Mouse (Mus musculus): Measurements from ENCODE around the gene Ing2. TPM values are rescaled to one million over a fixed set of nuclear protein-coding genes. Genes with fewer than 3 reads are reported as not detected.

Ing2 gene
- polyA plus RNA-seq (2015; fragmentation: Nextera tagmentation; extraction: Ambion mirVana), result 7.2 and 7.4 TPM in 2 replicates

GRCm38 (mm10) chr8:47674777-47675710 is at the start of gene Ing2:
Gene Ing2, minus strand, starts transcription at chr8:47675556.
- peak within 1 kb of the TSS; percentile 82 for H3K4me3 ChIP-seq
- peak within 1 kb of the TSS; percentile 95 for H3K9ac ChIP-seq
- peak within 1 kb of the TSS; percentile 97 for H3K27ac ChIP-seq (replicated peaks)
- H3K9me3 ChIP-seq, result no peaks in the 10 kb centered on the region
- H3K36me3 ChIP-seq, result peaks cover 3% of the 10 kb centered on the region; the same call in 1 of the 2 replicates
- H3K27me3 ChIP-seq (replicated peaks), result no peaks in the 10 kb centered on the region
- WGBS, result under 1% methylated on average over 99 of the region's 106 CpGs
- peak within 1 kb of the TSS; percentile 84 for H3K4me2 ChIP-seq
- ATAC-seq (ENCODE audit: extremely low read depth, insufficient number of reproducible peaks, low FRiP score, low TSS enrichment), result peak; percentile 93
- peaks cover 21% of the 10 kb centered on the region for H3K4me1 ChIP-seq

GRCm38 (mm10) chr8:47721609-47722008 is 46.3 kb upstream of the Ing2 start:
- no peak for ATAC-seq (ENCODE audit: extremely low read depth, insufficient number of reproducible peaks, low FRiP score, low TSS enrichment)
- no peak overlapping the region for H3K27ac ChIP-seq (replicated peaks)
- H3K4me1 ChIP-seq, result peaks cover 3% of the 10 kb centered on the region; the same call in 1 of the 2 replicates
- no peak overlapping the region for H3K9ac ChIP-seq
- H3K27me3 ChIP-seq (replicated peaks), result no peaks in the 10 kb centered on the region
- WGBS, result 54% methylated on average over 4 of the region's 4 CpGs
- no peak overlapping the region for H3K4me3 ChIP-seq
- no peaks in the 10 kb centered on the region for H3K9me3 ChIP-seq
- no peak overlapping the region for H3K4me2 ChIP-seq
- H3K36me3 ChIP-seq, result no peaks in the 10 kb centered on the region

DNA sequence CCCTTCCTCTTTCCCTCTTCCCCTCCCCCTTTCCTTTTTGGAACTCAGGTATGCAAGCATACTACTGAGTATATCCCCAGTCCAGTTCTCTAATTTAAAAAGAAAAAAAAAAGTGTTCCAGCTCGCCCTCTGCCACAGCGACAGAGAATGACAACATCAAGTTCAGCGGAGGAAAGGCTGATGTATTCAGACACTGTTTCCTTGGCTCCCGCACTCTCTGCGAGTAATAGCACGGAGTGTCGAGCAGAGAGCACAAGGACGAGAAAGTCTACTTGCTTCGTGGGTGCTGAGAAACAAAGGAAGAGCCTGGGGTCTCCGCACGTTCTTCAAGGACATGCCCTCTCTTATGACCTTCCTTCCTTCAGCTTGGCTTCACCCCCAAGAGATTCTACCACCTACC is 43.3 kb upstream of the Ing2 start:
- Histone ChIP-seq H3K9me3 (no peaks in the 10 kb centered on the region), H3K4me2 (peak overlapping the region; percentile 50), H3K36me3 (no peaks in the 10 kb centered on the region), H3K27me3 (replicated peaks) (no peaks in the 10 kb centered on the region), H3K4me1 (peaks cover 6% of the 10 kb centered on the region), H3K27ac (replicated peaks) (no peak overlapping the region), H3K9ac (peak overlapping the region; percentile 51), H3K4me3 (0 out of 2 replicates have a peak overlapping the region, but pooled peaks have one; percentile 19)
- WGBS, result 12% methylated on average over 11 of the region's 11 CpGs
- ATAC-seq (ENCODE audit: extremely low read depth, insufficient number of reproducible peaks, low FRiP score, low TSS enrichment), result no peak

DNA sequence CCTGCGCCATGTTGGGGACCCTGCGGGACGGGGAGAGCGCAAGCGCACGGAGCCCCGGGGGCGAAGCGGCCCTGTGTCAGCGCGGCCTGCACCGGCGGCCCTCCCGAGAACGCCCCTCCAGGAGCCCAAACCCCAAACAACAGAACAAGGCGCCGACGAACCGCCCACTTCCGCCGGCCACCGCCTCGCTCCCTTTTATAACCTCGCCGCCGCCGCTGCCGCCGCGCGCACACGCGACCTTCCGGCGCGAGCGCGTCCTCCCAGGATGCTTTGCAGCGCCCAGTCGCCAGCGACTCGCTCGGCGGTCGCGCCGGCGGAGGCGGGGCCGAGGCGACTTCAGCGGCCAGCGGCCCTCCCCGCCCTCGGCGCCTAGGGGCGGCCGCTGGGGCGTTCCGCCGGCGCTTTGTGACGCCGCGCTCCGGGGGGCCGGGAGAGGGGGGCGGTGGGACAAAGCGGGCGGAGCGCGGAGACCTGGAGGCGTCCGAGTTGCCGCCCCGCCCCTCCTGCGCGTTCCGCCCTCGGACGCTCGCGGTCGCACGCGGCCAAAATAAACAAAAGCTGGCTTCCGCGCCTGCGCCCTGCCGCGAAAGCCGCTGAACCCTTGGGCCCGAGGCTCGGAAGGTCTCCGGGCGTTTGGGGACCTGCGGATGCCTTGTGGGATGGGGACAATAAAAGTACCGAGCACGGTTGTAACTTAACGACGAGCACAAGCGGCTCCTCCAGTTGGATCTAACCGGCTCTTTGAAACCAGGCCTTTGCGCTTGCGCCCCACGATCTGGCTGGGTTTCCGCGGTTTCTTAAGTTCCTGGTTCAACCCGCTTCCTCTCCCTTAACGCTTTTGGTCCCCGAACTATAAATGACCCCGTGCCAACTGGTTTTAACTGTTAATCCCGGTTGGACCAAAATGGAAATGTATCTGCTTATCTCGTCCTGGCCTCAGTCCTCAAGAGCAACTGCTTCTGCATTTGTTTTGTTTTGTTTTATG is 38.7 kb upstream of the Ing2 start, which contains the start of gene Cdkn2aip:
Gene Cdkn2aip, minus strand, starts transcription at position 172 of the 985 bp plus-strand sequence.
- no peaks in the 10 kb centered on the region for H3K9me3 ChIP-seq
- H3K4me3 ChIP-seq, result peak within 1 kb of the TSS; percentile 99
- under 1% methylated on average over 98 of the region's 114 CpGs for WGBS
- H3K27ac ChIP-seq (replicated peaks), result peak within 1 kb of the TSS; percentile 96
- H3K4me1 ChIP-seq, result peaks cover 15% of the 10 kb centered on the region
- peak within 1 kb of the TSS; percentile 87 for H3K4me2 ChIP-seq
- H3K27me3 ChIP-seq (replicated peaks), result no peaks in the 10 kb centered on the region
- H3K9ac ChIP-seq, result peak within 1 kb of the TSS; percentile 93
- peaks cover 18% of the 10 kb centered on the region for H3K36me3 ChIP-seq
- ATAC-seq (ENCODE audit: extremely low read depth, insufficient number of reproducible peaks, low FRiP score, low TSS enrichment), result peak; percentile 91

GRCm38 (mm10) chr8:47713171-47713663 is 37.9 kb upstream of the Ing2 start:
- 0% methylated on average over 44 of the region's 44 CpGs for WGBS
- Histone ChIP-seq H3K9me3 (no peaks in the 10 kb centered on the region), H3K27ac (replicated peaks) (peak overlapping the region; percentile 96), H3K4me2 (peak overlapping the region; percentile 87), H3K36me3 (peaks cover 26% of the 10 kb centered on the region), H3K4me3 (peak overlapping the region; percentile 99), H3K4me1 (peaks cover 14% of the 10 kb centered on the region), H3K9ac (peak overlapping the region; percentile 93), H3K27me3 (replicated peaks) (no peaks in the 10 kb centered on the region)
- ATAC-seq (ENCODE audit: extremely low read depth, insufficient number of reproducible peaks, low FRiP score, low TSS enrichment), result 0 out of 2 replicates have a peak, but pooled peaks have one; percentile 11

GRCm38 (mm10) chr8:47708106-47708505 is 32.8 kb upstream of the Ing2 start:
- H3K4me2 ChIP-seq, result no peak overlapping the region
- H3K36me3 ChIP-seq, result peaks cover 54% of the 10 kb centered on the region
- peaks cover 10% of the 10 kb centered on the region for H3K4me1 ChIP-seq
- no peaks in the 10 kb centered on the region for H3K9me3 ChIP-seq
- no peak for ATAC-seq (ENCODE audit: extremely low read depth, insufficient number of reproducible peaks, low FRiP score, low TSS enrichment)
- no peak overlapping the region for H3K4me3 ChIP-seq
- H3K27ac ChIP-seq (replicated peaks), result no peak overlapping the region
- 84% methylated on average over 5 of the region's 5 CpGs for WGBS
- H3K9ac ChIP-seq, result no peak overlapping the region
- no peaks in the 10 kb centered on the region for H3K27me3 ChIP-seq (replicated peaks)

DNA sequence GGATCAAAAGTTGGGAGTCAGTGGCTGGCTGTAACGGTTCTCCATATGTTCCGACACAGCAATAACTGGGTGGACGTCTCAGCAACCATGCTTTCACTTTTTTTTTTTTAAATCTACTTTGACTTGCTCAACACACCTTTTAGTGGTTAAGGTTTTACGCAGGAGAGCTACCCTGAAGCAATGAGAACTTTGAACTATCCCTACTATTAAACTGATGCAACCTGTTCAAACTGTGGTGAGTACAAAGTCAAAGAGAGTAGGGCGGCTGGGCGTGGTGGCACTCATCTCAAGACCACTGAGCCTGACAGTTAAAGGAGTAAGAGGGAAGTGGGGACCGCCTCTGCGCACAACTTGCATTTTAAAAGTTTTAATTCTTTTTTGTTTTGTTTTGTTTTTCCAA is 31.4 kb upstream of the Ing2 start:
- Histone ChIP-seq H3K4me2 (no peak overlapping the region), H3K27ac (replicated peaks) (no peak overlapping the region), H3K36me3 (peaks cover 49% of the 10 kb centered on the region), H3K4me3 (no peak overlapping the region), H3K27me3 (replicated peaks) (no peaks in the 10 kb centered on the region), H3K9me3 (no peaks in the 10 kb centered on the region), H3K9ac (no peak overlapping the region), H3K4me1 (no peaks in the 10 kb centered on the region; the same call in 1 of the 2 replicates)
- WGBS, result 86% methylated on average over 8 of the region's 8 CpGs
- no peak for ATAC-seq (ENCODE audit: extremely low read depth, insufficient number of reproducible peaks, low FRiP score, low TSS enrichment)

DNA sequence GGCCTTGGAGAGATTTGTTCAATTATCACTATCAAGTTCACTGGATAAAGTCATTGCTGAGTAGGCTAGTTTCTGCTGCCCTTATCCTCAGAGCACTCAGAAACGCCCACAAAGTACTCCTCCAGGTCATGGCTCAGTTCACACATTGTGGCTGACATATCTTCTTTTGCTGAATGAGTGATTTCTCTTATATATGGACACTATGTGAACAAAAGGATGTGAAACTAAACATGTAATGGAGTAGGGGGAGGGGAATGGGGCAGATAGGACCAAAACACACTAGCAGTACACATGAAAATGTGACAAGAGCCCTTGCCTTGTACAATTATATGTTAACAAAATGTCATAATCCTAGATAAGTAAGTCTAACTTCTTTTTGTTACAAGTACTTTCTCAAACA is 27.0 kb upstream of the Ing2 start:
- no peaks in the 10 kb centered on the region for H3K27me3 ChIP-seq (replicated peaks)
- H3K4me2 ChIP-seq, result no peak overlapping the region
- H3K36me3 ChIP-seq, result peaks cover 21% of the 10 kb centered on the region
- WGBS, result 40% methylated on average over 1 of the region's 1 CpGs
- H3K9ac ChIP-seq, result no peak overlapping the region
- H3K4me3 ChIP-seq, result no peak overlapping the region
- no peaks in the 10 kb centered on the region for H3K4me1 ChIP-seq
- no peaks in the 10 kb centered on the region for H3K9me3 ChIP-seq
- H3K27ac ChIP-seq (replicated peaks), result no peak overlapping the region
- no peak for ATAC-seq (ENCODE audit: extremely low read depth, insufficient number of reproducible peaks, low FRiP score, low TSS enrichment)

DNA sequence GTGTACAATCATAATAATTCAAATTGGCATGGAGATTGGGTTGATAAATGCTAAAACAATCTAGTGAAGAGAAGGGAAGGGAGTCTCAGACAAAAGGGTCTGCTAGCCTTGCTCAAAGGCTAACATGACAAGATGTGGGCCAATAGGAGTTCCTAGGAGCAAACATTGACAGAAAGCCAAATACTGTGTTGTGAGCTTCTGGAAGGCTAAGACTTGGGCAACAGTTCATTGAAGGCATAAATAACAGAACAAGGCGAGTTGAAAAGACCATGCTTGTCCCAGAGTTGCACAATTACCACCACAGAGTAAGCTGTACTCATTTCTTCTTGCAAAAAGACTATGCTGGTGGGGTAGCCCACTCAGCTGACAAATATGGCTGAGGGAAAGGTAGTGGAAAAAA is 22.3 kb upstream of the Ing2 start:
- Histone ChIP-seq H3K9ac (no peak overlapping the region), H3K27me3 (replicated peaks) (no peaks in the 10 kb centered on the region), H3K36me3 (no peaks in the 10 kb centered on the region), H3K4me3 (no peak overlapping the region), H3K9me3 (no peaks in the 10 kb centered on the region), H3K27ac (replicated peaks) (no peak overlapping the region), H3K4me1 (no peaks in the 10 kb centered on the region), H3K4me2 (no peak overlapping the region)
- ATAC-seq (ENCODE audit: extremely low read depth, insufficient number of reproducible peaks, low FRiP score, low TSS enrichment), result no peak
- 63% methylated on average over 1 of the region's 1 CpGs for WGBS

- Histone ChIP-seq H3K9me3 (no peaks in the 10 kb centered on the region), H3K9ac (no peak overlapping the region), H3K4me3 (no peak overlapping the region), H3K27ac (replicated peaks) (no peak overlapping the region), H3K36me3 (no peaks in the 10 kb centered on the region), H3K4me2 (no peak overlapping the region), H3K4me1 (0 out of 2 replicates have a peak, but pooled peaks cover 7% of the 10 kb centered on the region), H3K27me3 (replicated peaks) (no peaks in the 10 kb centered on the region; the same call in 1 of the 2 replicates)
- 77% methylated on average over 5 of the region's 5 CpGs for WGBS
- ATAC-seq (ENCODE audit: extremely low read depth, insufficient number of reproducible peaks, low FRiP score, low TSS enrichment), result no peak
Observed at GRCm38 (mm10) chr8:47695431-47696105, 20.2 kb upstream of the Ing2 start.
